Mouse (Mus musculus): ENCODE results near the gene Kcnh2. TPM values are rescaled to one million over a fixed set of nuclear protein-coding genes. Genes with fewer than 3 reads are reported as not detected.

Kcnh2 gene
- polyA plus RNA-seq, 1 experiment from 2014 or later: 9.6 TPM

DNA sequence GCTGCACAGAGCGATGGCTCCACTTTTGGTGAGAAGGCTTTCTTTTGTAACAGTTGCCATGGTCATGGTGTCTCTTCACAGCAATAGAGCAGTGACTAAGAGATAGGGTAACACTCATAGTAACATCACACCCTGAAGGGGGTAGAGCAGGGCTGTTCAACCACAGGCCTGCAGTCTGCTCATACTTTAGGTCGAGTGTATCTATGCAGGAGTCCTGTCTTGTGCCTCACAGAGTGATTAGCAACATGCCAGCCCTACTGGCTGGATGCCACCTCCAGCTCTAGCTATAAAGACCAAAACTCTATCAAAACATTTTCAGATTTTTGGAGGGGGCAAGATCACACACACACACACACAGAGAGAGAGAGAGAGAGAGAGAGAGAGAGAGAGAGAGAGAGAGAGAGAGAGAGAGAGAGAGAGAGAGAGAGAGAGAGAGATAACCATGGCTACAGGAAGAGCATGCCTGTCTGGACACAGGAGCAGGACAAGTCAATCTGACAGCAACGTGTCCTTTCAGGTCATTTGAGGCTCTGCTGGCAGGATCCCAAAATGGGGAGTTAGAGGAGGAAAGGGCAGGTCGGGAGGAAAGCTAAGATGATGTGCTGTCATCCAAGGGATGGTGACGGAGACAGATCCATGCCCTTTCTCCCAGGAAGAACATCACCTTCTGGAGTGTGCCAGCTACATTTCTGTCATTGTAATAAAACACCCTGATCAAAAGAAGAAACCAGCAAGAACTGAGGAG, 51.4 kb downstream of the Kcnh2 start:
- H3K4me1 ChIP-seq: no peaks in the 10 kb centered on the region
- H3K4me2 ChIP-seq: no peak overlapping the region
- no peaks in the 10 kb centered on the region for H3K27me3 ChIP-seq (replicated peaks)
- ATAC-seq (ENCODE audit: insufficient read depth, low FRiP score, low read depth): no peak
- H3K9ac ChIP-seq: no peak overlapping the region
- H3K4me3 ChIP-seq (replicated peaks): no peak overlapping the region
- 51% methylated on average over 5 of the region's 5 CpGs for WGBS
- no peak overlapping the region for H3K27ac ChIP-seq
- H3K9me3 ChIP-seq: no peaks in the 10 kb centered on the region
- H3K36me3 ChIP-seq: no peaks in the 10 kb centered on the region

DNA sequence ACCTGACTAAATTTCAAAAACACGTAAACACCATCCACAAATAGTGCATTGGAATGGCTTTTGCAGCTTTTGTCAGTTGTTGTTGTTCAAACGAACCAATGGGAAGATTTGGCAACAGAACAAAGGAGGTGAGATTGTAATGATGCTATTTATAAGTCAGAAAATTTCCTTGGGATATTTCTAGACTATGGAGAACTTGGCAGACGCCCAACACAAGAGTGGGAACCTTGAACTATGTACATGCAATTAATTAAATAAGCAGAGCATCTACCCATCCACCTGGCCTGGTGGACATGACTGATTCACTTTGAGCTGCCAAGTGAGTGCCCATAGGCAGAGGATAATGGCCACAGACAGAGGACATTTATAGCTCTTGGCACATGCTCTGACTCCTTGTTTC, 59.5 kb downstream of the Kcnh2 start:
- H3K9ac ChIP-seq: no peak overlapping the region
- WGBS: 61% methylated on average over 3 of the region's 3 CpGs

DNA sequence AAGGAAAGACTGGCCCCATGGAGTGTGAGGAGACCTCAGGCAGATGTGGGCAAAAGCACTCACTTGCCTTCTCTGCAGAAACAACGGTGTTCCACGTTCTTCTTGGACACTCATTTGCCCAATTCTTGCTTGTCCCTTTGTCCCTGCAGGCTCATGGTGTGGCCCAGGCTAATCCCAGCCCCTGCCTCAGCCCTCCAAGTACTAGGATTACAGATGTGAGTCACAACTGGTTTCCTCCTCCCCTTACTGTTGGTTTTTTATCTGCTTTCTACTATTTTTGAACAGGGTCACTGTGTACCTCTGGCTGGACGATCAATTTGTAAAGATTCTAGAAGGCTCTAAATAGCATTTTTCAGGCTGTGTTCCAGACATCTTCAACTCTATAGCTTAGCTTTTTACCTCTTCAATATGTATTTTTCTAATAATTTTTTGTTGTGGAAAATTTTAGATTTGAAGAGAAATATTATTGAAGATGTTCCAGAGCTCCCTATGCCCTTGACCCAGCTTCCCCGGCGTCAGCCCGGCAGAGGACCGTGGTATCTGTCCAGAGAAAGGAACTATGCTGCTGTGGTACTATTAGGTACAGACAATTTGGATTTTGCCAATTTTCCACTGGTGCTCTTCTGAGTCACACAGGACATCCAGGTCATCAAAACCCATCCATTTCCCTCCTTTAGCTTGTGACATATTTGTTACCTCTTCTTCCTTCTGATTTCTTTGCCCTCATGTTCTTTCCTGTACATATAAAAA, 65.0 kb downstream of the Kcnh2 start:
- no peak overlapping the region for H3K27ac ChIP-seq
- no peaks in the 10 kb centered on the region for H3K4me1 ChIP-seq
- WGBS: 75% methylated on average over 7 of the region's 7 CpGs
- no peaks in the 10 kb centered on the region for H3K36me3 ChIP-seq
- H3K4me2 ChIP-seq: no peak overlapping the region
- H3K9ac ChIP-seq: no peak overlapping the region
- ATAC-seq (ENCODE audit: insufficient read depth, low FRiP score, low read depth): no peak
- no peak overlapping the region for H3K4me3 ChIP-seq (replicated peaks)
- H3K9me3 ChIP-seq: no peaks in the 10 kb centered on the region
- H3K27me3 ChIP-seq (replicated peaks): no peaks in the 10 kb centered on the region

More for the DNA sequence above, 59.5 kb downstream of the Kcnh2 start:
- Histone ChIP-seq H3K36me3 (no peaks in the 10 kb centered on the region), H3K4me1 (no peaks in the 10 kb centered on the region), H3K4me3 (replicated peaks) (no peak overlapping the region), H3K9me3 (no peaks in the 10 kb centered on the region), H3K27ac (no peak overlapping the region), H3K27me3 (replicated peaks) (no peaks in the 10 kb centered on the region), H3K4me2 (no peak overlapping the region)
- ATAC-seq (ENCODE audit: insufficient read depth, low FRiP score, low read depth): no peak

DNA sequence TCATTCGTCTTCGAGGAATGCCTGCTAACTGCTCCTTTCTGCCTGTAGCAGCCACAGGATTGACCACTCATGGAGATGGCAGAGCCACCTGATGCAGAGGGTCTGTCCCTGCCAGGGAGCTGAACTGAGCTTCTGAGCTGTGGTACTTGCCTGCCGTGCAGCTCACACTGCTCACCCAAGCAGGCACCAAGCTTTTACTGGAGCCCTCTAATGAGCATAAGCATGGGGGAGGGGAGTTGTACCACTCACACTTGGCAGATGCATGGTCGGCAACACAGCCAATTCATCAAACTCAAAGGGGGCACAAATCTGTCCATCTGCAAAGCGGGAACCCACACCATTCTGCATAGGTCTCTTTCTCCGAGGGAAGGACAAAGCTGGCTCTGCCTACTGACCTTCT, 67.3 kb downstream of the Kcnh2 start:
- no peaks in the 10 kb centered on the region for H3K36me3 ChIP-seq
- 76% methylated on average over 6 of the region's 6 CpGs for WGBS

DNA sequence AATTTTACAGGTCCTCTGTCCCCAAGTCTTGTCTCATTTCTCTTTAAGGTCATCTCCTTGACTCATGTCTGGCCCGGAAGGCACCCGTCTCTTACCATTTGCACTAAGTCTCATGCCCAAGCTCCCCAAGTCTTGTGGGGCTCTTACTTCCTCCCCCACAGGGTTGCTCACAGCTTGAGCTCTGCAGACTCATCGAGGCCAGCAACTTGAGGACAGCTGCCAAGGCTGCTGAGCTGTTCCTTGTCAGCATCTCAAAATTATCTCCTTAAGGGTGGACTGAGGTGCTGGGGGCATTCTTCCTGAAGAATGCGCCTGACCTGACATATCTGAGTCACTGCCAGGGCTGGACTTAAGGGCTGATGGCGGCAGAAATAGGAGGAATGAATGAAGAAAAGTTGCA, 68.2 kb downstream of the Kcnh2 start:
- WGBS: 65% methylated on average over 5 of the region's 5 CpGs
- Histone ChIP-seq H3K27me3 (replicated peaks) (no peaks in the 10 kb centered on the region), H3K36me3 (no peaks in the 10 kb centered on the region), H3K4me2 (no peak overlapping the region), H3K9ac (no peak overlapping the region), H3K4me1 (no peaks in the 10 kb centered on the region), H3K9me3 (no peaks in the 10 kb centered on the region), H3K4me3 (replicated peaks) (no peak overlapping the region), H3K27ac (no peak overlapping the region)
- no peak for ATAC-seq (ENCODE audit: insufficient read depth, low FRiP score, low read depth)

More for the DNA sequence above, 67.3 kb downstream of the Kcnh2 start:
- Histone ChIP-seq H3K27me3 (replicated peaks) (no peaks in the 10 kb centered on the region), H3K4me1 (no peaks in the 10 kb centered on the region), H3K9ac (no peak overlapping the region), H3K9me3 (no peaks in the 10 kb centered on the region), H3K27ac (no peak overlapping the region), H3K4me3 (replicated peaks) (no peak overlapping the region), H3K4me2 (no peak overlapping the region)
- ATAC-seq (ENCODE audit: insufficient read depth, low FRiP score, low read depth): no peak

DNA sequence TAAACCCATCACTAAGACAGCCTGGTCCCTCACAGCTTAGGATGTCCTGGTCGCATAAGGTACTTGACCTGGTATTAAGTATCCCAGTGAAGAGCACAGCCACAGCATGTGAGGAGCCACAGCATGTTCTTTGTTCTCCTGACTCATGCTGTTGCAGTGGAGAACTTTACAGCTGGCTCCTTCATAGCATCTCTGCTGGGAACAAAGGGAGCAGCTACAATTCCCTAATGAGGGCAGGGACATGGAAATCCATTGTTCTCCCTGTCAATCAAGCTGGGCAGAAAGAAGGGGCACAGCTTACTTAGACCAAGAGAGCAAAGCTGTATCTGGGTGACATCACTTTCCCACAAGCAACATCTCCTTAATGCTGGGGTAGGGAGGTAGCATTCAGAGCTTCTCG, 70.9 kb downstream of the Kcnh2 start:
- H3K4me2 ChIP-seq: no peak overlapping the region
- no peak overlapping the region for H3K9ac ChIP-seq
- H3K27me3 ChIP-seq (replicated peaks): no peaks in the 10 kb centered on the region
- no peak overlapping the region for H3K27ac ChIP-seq
- no peak for ATAC-seq (ENCODE audit: insufficient read depth, low FRiP score, low read depth)
- no peaks in the 10 kb centered on the region for H3K9me3 ChIP-seq
- H3K4me1 ChIP-seq: no peaks in the 10 kb centered on the region
- no peaks in the 10 kb centered on the region for H3K36me3 ChIP-seq
- no peak overlapping the region for H3K4me3 ChIP-seq (replicated peaks)
- 76% methylated on average over 2 of the region's 2 CpGs for WGBS

- H3K9me3 ChIP-seq: no peaks in the 10 kb centered on the region
- no peaks in the 10 kb centered on the region for H3K36me3 ChIP-seq
- ATAC-seq (ENCODE audit: insufficient read depth, low FRiP score, low read depth): no peak
- WGBS: 73% methylated on average over 4 of the region's 4 CpGs
- no peak overlapping the region for H3K9ac ChIP-seq
- H3K27me3 ChIP-seq (replicated peaks): no peaks in the 10 kb centered on the region
- H3K4me1 ChIP-seq: no peaks in the 10 kb centered on the region
- no peak overlapping the region for H3K27ac ChIP-seq
- no peak overlapping the region for H3K4me2 ChIP-seq
- no peak overlapping the region for H3K4me3 ChIP-seq (replicated peaks)
Observed at GRCm38 (mm10) chr5:24279527-24279926, 71.9 kb downstream of the Kcnh2 start.

GRCm38 (mm10) chr5:24278206-24278605, 73.2 kb downstream of the Kcnh2 start:
- no peaks in the 10 kb centered on the region for H3K9me3 ChIP-seq
- no peaks in the 10 kb centered on the region for H3K36me3 ChIP-seq
- no peak overlapping the region for H3K4me2 ChIP-seq
- no peaks in the 10 kb centered on the region for H3K4me1 ChIP-seq
- H3K27me3 ChIP-seq (replicated peaks): no peaks in the 10 kb centered on the region
- no peak overlapping the region for H3K9ac ChIP-seq
- no peak for ATAC-seq (ENCODE audit: insufficient read depth, low FRiP score, low read depth)
- H3K27ac ChIP-seq: no peak overlapping the region
- no peak overlapping the region for H3K4me3 ChIP-seq (replicated peaks)
- WGBS: 81% methylated on average over 10 of the region's 10 CpGs

GRCm38 (mm10) chr5:24273683-24274621, 77.5 kb downstream of the Kcnh2 start:
- Histone ChIP-seq H3K4me1 (no peaks in the 10 kb centered on the region), H3K4me3 (replicated peaks) (no peak overlapping the region), H3K9ac (no peak overlapping the region), H3K36me3 (no peaks in the 10 kb centered on the region), H3K27me3 (replicated peaks) (no peaks in the 10 kb centered on the region), H3K4me2 (no peak overlapping the region), H3K9me3 (no peaks in the 10 kb centered on the region), H3K27ac (no peak overlapping the region)
- ATAC-seq (ENCODE audit: insufficient read depth, low FRiP score, low read depth): no peak
- WGBS: 59% methylated on average over 9 of the region's 9 CpGs

DNA sequence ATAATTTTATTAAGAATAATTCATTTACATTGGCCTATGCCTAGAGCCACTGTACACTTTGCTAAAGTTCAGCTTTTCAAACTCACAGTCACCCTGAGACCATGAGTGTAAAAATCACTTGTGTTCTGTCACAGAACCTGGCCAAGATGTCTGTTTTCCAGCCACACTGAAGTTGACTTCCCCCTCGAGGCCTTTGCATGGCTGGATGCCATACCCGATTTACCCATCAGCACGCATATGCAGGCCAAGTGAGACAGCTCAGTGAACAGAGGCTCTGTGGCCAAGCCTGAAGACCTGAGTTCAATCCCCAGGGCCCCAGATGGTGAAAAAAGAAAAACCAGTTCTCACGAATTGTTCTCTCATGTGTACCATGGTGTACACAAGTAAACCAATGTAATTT, 80.5 kb downstream of the Kcnh2 start:
- ATAC-seq (ENCODE audit: insufficient read depth, low FRiP score, low read depth): no peak
- H3K4me1 ChIP-seq: peaks cover 3% of the 10 kb centered on the region; the same call in 1 of the 2 replicates
- 77% methylated on average over 4 of the region's 4 CpGs for WGBS
- H3K36me3 ChIP-seq: no peaks in the 10 kb centered on the region
- H3K9ac ChIP-seq: no peak overlapping the region
- H3K27ac ChIP-seq: no peak overlapping the region
- no peaks in the 10 kb centered on the region for H3K9me3 ChIP-seq
- H3K4me3 ChIP-seq (replicated peaks): no peak overlapping the region
- no peaks in the 10 kb centered on the region for H3K27me3 ChIP-seq (replicated peaks)
- H3K4me2 ChIP-seq: no peak overlapping the region
